13 mouse cellular contexts compared by ENCODE assay signal in the genomic region with DNA sequence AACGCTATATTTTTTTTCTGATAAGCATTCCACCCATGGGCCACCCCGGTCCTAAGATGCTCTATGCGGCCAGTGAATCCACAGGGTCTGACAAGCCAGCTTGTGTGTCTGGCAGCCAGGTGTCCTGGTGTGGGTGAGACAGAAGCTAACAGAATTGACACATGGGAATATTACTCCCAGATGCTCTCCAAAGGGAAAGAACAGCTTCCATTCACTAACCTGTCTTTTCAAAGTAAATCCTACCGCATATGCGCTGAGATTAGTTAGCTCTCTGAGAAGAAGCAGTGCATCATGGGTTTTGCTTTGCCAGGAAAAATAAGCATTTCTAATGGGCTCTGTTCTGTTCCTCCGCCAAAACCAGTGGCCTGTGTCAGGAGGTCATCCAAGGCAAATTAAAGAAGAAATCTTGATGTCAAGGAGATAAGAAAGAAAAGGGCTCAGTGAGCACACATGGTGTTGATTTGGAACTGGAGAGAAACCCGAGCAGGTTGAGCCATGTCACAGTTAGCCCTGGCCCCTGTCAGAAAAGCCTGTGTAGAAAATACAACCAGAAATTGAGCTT.
DNase-seq lines count a peak whose midpoint lies in the region; ATAC-seq and TF ChIP-seq lines count a peak whose summit lies in the region.
"Had no signal": no experiment of that assay in that cellular context is flagged by ENCODE, and none has a peak within 500 bp of the region (broad histone marks: within the 10 kb centered on the region; RNA-seq: fewer than 3 reads in every experiment).

No protein-coding gene starts in this region.

- H3K4me2 ChIP-seq in embryonic facial prominence, embryonic 15.5 days (replicated peaks) = no peak overlapping the region
- H3K4me2 ChIP-seq in limb, embryonic 13.5 days (replicated peaks) = peak overlapping the region; percentile 31
- H3K4me2 ChIP-seq: forebrain, embryonic 15.5 days; neural tube, embryonic 12.5 days had no signal

- no peak overlapping the region for H3K27ac ChIP-seq in kidney, adult 2 months (ENCODE audit: insufficient read depth, low read depth, low read length)
- H3K27ac ChIP-seq in embryonic facial prominence, embryonic 15.5 days (replicated peaks) = no peak overlapping the region
- peak overlapping the region; percentile 1; the same call in 1 of the 2 replicates for H3K27ac ChIP-seq in limb, embryonic 13.5 days
- H3K27ac ChIP-seq: forebrain, embryonic 15.5 days; neural tube, embryonic 12.5 days had no signal

- H3K9ac ChIP-seq in embryonic facial prominence, embryonic 15.5 days = no peak overlapping the region
- no peak overlapping the region for H3K9ac ChIP-seq in limb, embryonic 13.5 days
- H3K9ac ChIP-seq: forebrain, embryonic 15.5 days; liver, postnatal 0 days; neural tube, embryonic 12.5 days had no signal

- no peaks in the 10 kb centered on the region for H3K9me3 ChIP-seq in embryonic facial prominence, embryonic 15.5 days (replicated peaks)
- no peaks in the 10 kb centered on the region for H3K9me3 ChIP-seq in limb, embryonic 13.5 days
- H3K9me3 ChIP-seq: forebrain, embryonic 15.5 days; neural tube, embryonic 12.5 days had no signal

- no peak overlapping the region for H3K4me3 ChIP-seq in kidney, adult 2 months (ENCODE audit: insufficient read depth, low read depth, low read length)
- H3K4me3 ChIP-seq in embryonic facial prominence, embryonic 15.5 days (replicated peaks) = no peak overlapping the region
- H3K4me3 ChIP-seq in limb, embryonic 13.5 days = no peak overlapping the region
- H3K4me3 ChIP-seq: forebrain, embryonic 15.5 days; neural tube, embryonic 12.5 days had no signal

- peak; percentile 38 for DNase-seq in kidney, adult 2 months
- DNase-seq in kidney, adult 18-20 months = no peak
- peak; percentile 77 for DNase-seq in embryo, embryonic 11 days
- DNase-seq in adrenal gland, postnatal 36 days = no peak
- no peak for DNase-seq in spleen, adult 12 weeks (ENCODE audit: low spot score)
- DNase-seq: heart, adult 18-20 months; heart, postnatal 36 days; liver, postnatal 0 days; right cerebral cortex, adult 18-20 months had no signal

- 44% methylated on average over 7 of the region's 7 CpGs for WGBS in kidney, adult 2 months
- 29% methylated on average over 7 of the region's 7 CpGs for WGBS in embryonic facial prominence, embryonic 15.5 days
- WGBS in limb, embryonic 13.5 days = 17% methylated on average over 7 of the region's 7 CpGs

- no peak for TF ChIP-seq CTCF in kidney, adult 2 months (conservative IDR thresholded peaks at IDR 0.05; ENCODE audit: insufficient read depth, insufficient read length, low read depth, low read length)

- TF ChIP-seq POLR2A in kidney, adult 2 months (IDR thresholded peaks at IDR 0.05; ENCODE audit: low read depth, low read length) = no peak

- H3K4me1 ChIP-seq in kidney, adult 2 months (ENCODE audit: control insufficient read depth, insufficient read depth, low read length) = no peaks in the 10 kb centered on the region
- H3K4me1 ChIP-seq in embryonic facial prominence, embryonic 15.5 days = peaks cover 8% of the 10 kb centered on the region; the same call in 1 of the 2 replicates
- H3K4me1 ChIP-seq in limb, embryonic 13.5 days = peaks cover 13% of the 10 kb centered on the region
- H3K4me1 ChIP-seq: forebrain, embryonic 15.5 days; neural tube, embryonic 12.5 days had no signal

- no peaks in the 10 kb centered on the region for H3K36me3 ChIP-seq in kidney, adult 2 months (ENCODE audit: control insufficient read depth, insufficient read depth, low read length)
- no peaks in the 10 kb centered on the region for H3K36me3 ChIP-seq in embryonic facial prominence, embryonic 15.5 days
- no peaks in the 10 kb centered on the region for H3K36me3 ChIP-seq in limb, embryonic 13.5 days
- H3K36me3 ChIP-seq: forebrain, embryonic 15.5 days; neural tube, embryonic 12.5 days had no signal

- ATAC-seq in embryonic facial prominence, embryonic 15.5 days (ENCODE audit: insufficient number of reproducible peaks, low FRiP score, low TSS enrichment, low read depth) = 0 out of 2 replicates have a peak, but pooled peaks have one; percentile 7
- ATAC-seq in limb, embryonic 13.5 days (ENCODE audit: low FRiP score, low read depth) = peak; percentile 61; the same call in 1 of the 2 replicates
- ATAC-seq: forebrain, embryonic 15.5 days; liver, postnatal 0 days had no signal

- H3K27me3 ChIP-seq in kidney, adult 2 months (replicated peaks; ENCODE audit: control insufficient read depth, insufficient read depth, low read length) = no peaks in the 10 kb centered on the region
- H3K27me3 ChIP-seq in embryonic facial prominence, embryonic 15.5 days = no peaks in the 10 kb centered on the region
- H3K27me3 ChIP-seq in limb, embryonic 13.5 days = no peaks in the 10 kb centered on the region
- H3K27me3 ChIP-seq: forebrain, embryonic 15.5 days; neural tube, embryonic 12.5 days had no signal

Comparison
In these comparisons a context has a peak if more than half of its experiments do, and no peak if none do; other contexts are left out.
1. DNase-seq: peak in kidney, adult 2 months (single experiment) and embryo, embryonic 11 days (single experiment); none in kidney, adult 18-20 months (single experiment), adrenal gland, postnatal 36 days (0 of 2) and spleen, adult 12 weeks (single experiment).